8 mouse cellular contexts compared by ENCODE assay signal in genomic region chr9:50554241-50555093, GRCm38 (mm10). TPM values are rescaled to one million over a fixed set of nuclear protein-coding genes. Genes with fewer than 3 reads are reported as not detected.
A peak's percentile ranks its signal among the peaks of the same experiment; 100 is the strongest.
DNase-seq lines count a peak whose midpoint lies in the region; ATAC-seq lines count a peak whose summit lies in the region.

TSS of gene Il18 (plus strand) at chr9:50554827.

- H3K27ac ChIP-seq in embryonic facial prominence, embryonic 11.5 days (replicated peaks; ENCODE audit: low read depth, low read length), result no peak within 1 kb of the TSS
- H3K27ac ChIP-seq in heart, embryonic 14.5 days (replicated peaks in 1 of 2; ENCODE audit: control insufficient read depth in 1 of 2, insufficient read depth in 1 of 2, low read depth in 2 of 2, low read length in 2 of 2), result no peak within 1 kb of the TSS
- no peak within 1 kb of the TSS for H3K27ac ChIP-seq in liver, embryonic 15.5 days (replicated peaks)

- no peaks in the 10 kb centered on the region for H3K27me3 ChIP-seq in embryonic facial prominence, embryonic 11.5 days (ENCODE audit: control insufficient read depth, insufficient read depth, low read length)
- H3K27me3 ChIP-seq in heart, embryonic 14.5 days (ENCODE audit: control insufficient read depth, insufficient read depth, low read length), result no peaks in the 10 kb centered on the region
- H3K27me3 ChIP-seq in liver, embryonic 15.5 days, result no peaks in the 10 kb centered on the region

- no peak within 1 kb of the TSS for H3K4me3 ChIP-seq in embryonic facial prominence, embryonic 11.5 days (ENCODE audit: low read depth, low read length)
- H3K4me3 ChIP-seq in heart, embryonic 14.5 days (ENCODE audit: control insufficient read depth in 1 of 2, insufficient read depth in 1 of 2, low read depth in 1 of 2, low read length in 2 of 2), result peak within 1 kb of the TSS in 1 of 2 experiments; percentile 8; a peak in 1 of 4 replicates
- H3K4me3 ChIP-seq in liver, embryonic 15.5 days (replicated peaks), result 0 out of 2 replicates have a peak within 1 kb of the TSS, but pooled peaks have one; percentile 0

- no peaks in the 10 kb centered on the region for H3K36me3 ChIP-seq in embryonic facial prominence, embryonic 11.5 days (replicated peaks; ENCODE audit: control insufficient read depth, insufficient read depth, low read depth, low read length)
- no peaks in the 10 kb centered on the region for H3K36me3 ChIP-seq in heart, embryonic 14.5 days (ENCODE audit: control insufficient read depth, insufficient read depth, low read length)
- no peaks in the 10 kb centered on the region for H3K36me3 ChIP-seq in liver, embryonic 15.5 days (replicated peaks)

- no peaks in the 10 kb centered on the region for H3K4me1 ChIP-seq in embryonic facial prominence, embryonic 11.5 days (ENCODE audit: control insufficient read depth, insufficient read depth, low read length)
- peaks cover 2 to 4% of the 10 kb centered on the region in 2 experiments; a peak in 1 of 4 replicates for H3K4me1 ChIP-seq in heart, embryonic 14.5 days (ENCODE audit: control insufficient read depth in 2 of 2, insufficient read depth in 2 of 2, low read length in 2 of 2)
- H3K4me1 ChIP-seq in liver, embryonic 15.5 days (replicated peaks), result no peaks in the 10 kb centered on the region

- H3K4me2 ChIP-seq in embryonic facial prominence, embryonic 11.5 days (ENCODE audit: low read depth, low read length), result 0 out of 2 replicates have a peak within 1 kb of the TSS, but pooled peaks have one; percentile 11
- H3K4me2 ChIP-seq in heart, embryonic 14.5 days (ENCODE audit: low read length), result peak within 1 kb of the TSS; percentile 42; the same call in 1 of the 2 replicates
- peak within 1 kb of the TSS; percentile 23 for H3K4me2 ChIP-seq in liver, embryonic 15.5 days

- no peak for ATAC-seq in embryonic facial prominence, embryonic 11.5 days (replicated peaks; ENCODE audit: insufficient number of reproducible peaks, low FRiP score, low TSS enrichment, low read depth)
- ATAC-seq in heart, embryonic 14.5 days (ENCODE audit: insufficient number of reproducible peaks, insufficient read depth, low FRiP score, low read depth), result no peak
- ATAC-seq in liver, embryonic 15.5 days (ENCODE audit: insufficient read depth), result no peak

- peak; percentile 76 for DNase-seq in 3134 (ENCODE audit: extremely low read depth, insufficient read length, low spot score)
- DNase-seq in WW6 (ENCODE audit: low read depth, low spot score), result peak; percentile 28
- peak; percentile 54 for DNase-seq in embryonic facial prominence, embryonic 11.5 days (ENCODE audit: low spot score)
- peak; percentile 29 to 55 for DNase-seq in kidney, postnatal 36 days
- DNase-seq in natural killer cell, adult 2 months (ENCODE audit: low spot score in 2 of 2), result peak; percentile 21 to 60
- peak; percentile 50 for DNase-seq in thymus, postnatal 14 days

- no peaks in the 10 kb centered on the region for H3K9me3 ChIP-seq in embryonic facial prominence, embryonic 11.5 days (replicated peaks; ENCODE audit: control insufficient read depth, low read length)
- H3K9me3 ChIP-seq in heart, embryonic 14.5 days (ENCODE audit: control insufficient read depth, low read length), result no peaks in the 10 kb centered on the region
- H3K9me3 ChIP-seq in liver, embryonic 15.5 days (replicated peaks), result no peaks in the 10 kb centered on the region

- no peak within 1 kb of the TSS; the same call in 1 of the 2 replicates for H3K9ac ChIP-seq in embryonic facial prominence, embryonic 11.5 days (replicated peaks; ENCODE audit: low read length)
- H3K9ac ChIP-seq in heart, embryonic 14.5 days (ENCODE audit: low read length), result 0 out of 2 replicates have a peak within 1 kb of the TSS, but pooled peaks have one; percentile 40
- no peak within 1 kb of the TSS for H3K9ac ChIP-seq in liver, embryonic 15.5 days

- WGBS in embryonic facial prominence, embryonic 11.5 days, result 23% methylated on average over 12 of the region's 12 CpGs
- WGBS in heart, embryonic 14.5 days, result 23% methylated on average over 12 of the region's 12 CpGs
- WGBS in liver, embryonic 15.5 days (ENCODE audit: insufficient replicate concordance), result 29% methylated on average over 12 of the region's 12 CpGs

RNA-seq across cellular contexts. Expression of gene Il18, which starts in this region (rescaled TPM):
- 2.4 and 3.3 TPM in 2 replicates for polyA plus RNA-seq in embryonic facial prominence, embryonic 11.5 days (2014; fragmentation: Nextera tagmentation; extraction: Ambion mirVana)
- polyA plus RNA-seq in heart, embryonic 14.5 days (2014; fragmentation: Nextera tagmentation; extraction: Ambion mirVana), result 4.5 and 5.5 TPM in 2 replicates
- 10.1 and 11.1 TPM in 2 replicates for polyA plus RNA-seq in liver, embryonic 15.5 days (2015; fragmentation: Nextera tagmentation; extraction: Ambion mirVana)
